Mouse (Mus musculus): Measurements from ENCODE around the gene Col16a1. TPM values are rescaled to one million over a fixed set of nuclear protein-coding genes. Genes with fewer than 3 reads are reported as not detected.

The Col16a1 gene
- polyA plus RNA-seq, 1 experiment from 2014 or later, result 26.2 TPM

DNA sequence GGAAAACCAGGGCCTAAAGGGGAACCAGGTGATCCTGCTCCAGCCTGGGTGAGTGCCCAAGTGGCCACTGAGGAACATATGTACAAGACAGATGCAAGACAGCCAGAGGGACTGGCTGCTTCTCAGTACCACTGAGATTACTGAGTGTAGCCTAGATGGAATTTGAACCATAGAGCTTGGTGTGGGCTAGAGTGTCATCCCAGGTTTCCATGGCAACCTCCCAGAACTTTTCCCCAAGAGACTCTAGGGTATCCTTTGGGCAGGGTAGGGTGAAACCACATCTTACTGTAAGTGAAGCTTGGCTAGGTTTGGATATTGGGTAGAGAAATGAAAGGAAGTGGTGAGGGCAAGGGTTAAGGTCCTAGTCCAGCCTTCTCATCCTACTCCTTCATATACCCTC is 13.3 kb downstream of the Col16a1 start:
- Histone ChIP-seq H3K9ac (replicated peaks; ENCODE audit: low read depth) (no peak overlapping the region), H3K27me3 (replicated peaks; ENCODE audit: insufficient read depth, low read length) (no peaks in the 10 kb centered on the region), H3K9me3 (ENCODE audit: low read length) (no peaks in the 10 kb centered on the region), H3K4me2 (replicated peaks; ENCODE audit: low read depth, low read length) (no peak overlapping the region), H3K27ac (ENCODE audit: low read length) (no peak overlapping the region), H3K4me3 (ENCODE audit: low read depth, low read length) (no peak overlapping the region), H3K4me1 (ENCODE audit: insufficient read depth, low read depth, low read length) (no peaks in the 10 kb centered on the region), H3K36me3 (ENCODE audit: insufficient read depth, low read length) (no peaks in the 10 kb centered on the region)
- DNase-seq (ENCODE audit: low spot score) (no peak), ATAC-seq (no peak)
- TF ChIP-seq CTCF (IDR thresholded peaks at IDR 0.05) (no peak), EP300 (IDR thresholded peaks at IDR 0.05) (no peak)

DNA sequence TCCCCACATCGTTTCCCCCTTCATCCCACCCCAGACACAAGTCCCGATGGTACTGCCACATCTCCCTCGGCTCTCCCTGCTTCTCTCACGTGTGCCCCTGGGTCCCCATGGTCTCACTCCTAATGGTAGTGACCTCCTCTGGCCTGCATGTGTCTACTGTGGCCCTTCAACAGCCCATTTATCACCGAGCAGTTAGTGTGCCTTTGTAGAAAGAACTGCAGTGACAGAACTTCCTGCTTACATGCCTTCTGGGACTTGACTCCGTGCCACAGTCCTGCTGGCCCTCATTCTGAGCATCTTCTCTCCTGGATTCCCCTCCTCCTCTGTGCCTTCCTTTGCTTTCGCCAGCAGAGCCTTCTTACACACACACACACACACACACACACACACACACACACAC is 15.6 kb downstream of the Col16a1 start:
- no peak overlapping the region for H3K4me3 ChIP-seq (ENCODE audit: low read depth, low read length)
- ATAC-seq (peak; percentile 38), DNase-seq (ENCODE audit: low spot score) (no peak)
- no peaks in the 10 kb centered on the region for H3K36me3 ChIP-seq (ENCODE audit: insufficient read depth, low read length)
- TF ChIP-seq CTCF (IDR thresholded peaks at IDR 0.05), result no peak
- no peak for TF ChIP-seq EP300 (IDR thresholded peaks at IDR 0.05)
- no peaks in the 10 kb centered on the region for H3K27me3 ChIP-seq (replicated peaks; ENCODE audit: insufficient read depth, low read length)
- 33% methylated on average over 7 of the region's 7 CpGs for WGBS
- H3K4me1 ChIP-seq (ENCODE audit: insufficient read depth, low read depth, low read length), result no peaks in the 10 kb centered on the region
- no peak overlapping the region for H3K9ac ChIP-seq (replicated peaks; ENCODE audit: low read depth)
- H3K9me3 ChIP-seq (ENCODE audit: low read length), result no peaks in the 10 kb centered on the region
- no peak overlapping the region for H3K27ac ChIP-seq (ENCODE audit: low read length)
- no peak overlapping the region for H3K4me2 ChIP-seq (replicated peaks; ENCODE audit: low read depth, low read length)

DNA sequence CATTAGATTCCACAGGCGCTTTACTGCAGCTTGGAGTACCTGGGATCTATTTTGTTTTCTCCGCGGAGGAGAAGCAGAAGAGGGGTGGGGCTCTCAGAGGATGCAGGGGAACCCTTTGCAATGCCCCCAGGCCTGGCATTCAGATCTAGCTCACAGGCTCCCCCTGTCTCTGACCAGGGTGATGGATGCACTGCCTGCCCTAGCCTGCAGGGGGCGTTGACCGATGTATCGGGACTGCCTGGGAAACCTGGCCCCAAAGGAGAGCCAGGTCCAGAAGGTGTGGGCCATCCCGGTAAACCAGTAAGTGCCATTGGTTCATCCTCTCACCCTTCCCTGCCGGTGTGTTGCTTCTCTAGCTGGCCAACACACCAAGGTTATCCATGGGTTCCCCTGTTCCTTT is 19.2 kb downstream of the Col16a1 start:
- Histone ChIP-seq H3K27ac (ENCODE audit: low read length) (no peak overlapping the region), H3K4me2 (replicated peaks; ENCODE audit: low read depth, low read length) (no peak overlapping the region), H3K9ac (replicated peaks; ENCODE audit: low read depth) (no peak overlapping the region), H3K27me3 (replicated peaks; ENCODE audit: insufficient read depth, low read length) (no peaks in the 10 kb centered on the region), H3K4me3 (ENCODE audit: low read depth, low read length) (no peak overlapping the region), H3K9me3 (ENCODE audit: low read length) (no peaks in the 10 kb centered on the region), H3K36me3 (ENCODE audit: insufficient read depth, low read length) (no peaks in the 10 kb centered on the region), H3K4me1 (ENCODE audit: insufficient read depth, low read depth, low read length) (no peaks in the 10 kb centered on the region)
- ATAC-seq (peak; percentile 43; the same call in 1 of the 2 replicates), DNase-seq (ENCODE audit: low spot score) (peak; percentile 60)
- TF ChIP-seq EP300 (IDR thresholded peaks at IDR 0.05) (no peak), CTCF (IDR thresholded peaks at IDR 0.05) (peak; percentile 91)
- WGBS, result 18% methylated on average over 8 of the region's 8 CpGs

DNA sequence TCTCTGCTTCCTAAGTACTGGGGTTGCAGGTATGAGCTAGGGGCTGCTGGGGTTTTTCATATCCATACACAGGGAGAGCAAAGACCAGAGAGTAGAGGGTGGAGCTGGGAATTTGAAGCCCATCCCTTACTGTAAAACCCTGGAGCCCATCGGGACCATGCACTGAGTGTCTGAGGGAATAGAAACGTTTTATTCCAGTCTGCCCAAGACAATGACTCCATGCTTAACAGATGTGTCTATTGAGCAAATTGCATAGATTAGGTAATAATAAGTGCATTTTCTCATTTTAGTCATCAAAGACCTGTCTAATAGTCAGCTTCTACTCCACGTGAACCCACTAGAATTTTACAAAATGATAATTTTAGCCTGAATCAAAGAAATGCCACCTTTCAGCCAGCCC is 22.9 kb downstream of the Col16a1 start:
- Histone ChIP-seq H3K4me2 (replicated peaks; ENCODE audit: low read depth, low read length) (no peak overlapping the region), H3K4me3 (ENCODE audit: low read depth, low read length) (no peak overlapping the region), H3K27ac (ENCODE audit: low read length) (no peak overlapping the region), H3K9ac (replicated peaks; ENCODE audit: low read depth) (no peak overlapping the region), H3K9me3 (ENCODE audit: low read length) (no peaks in the 10 kb centered on the region), H3K4me1 (ENCODE audit: insufficient read depth, low read depth, low read length) (no peaks in the 10 kb centered on the region), H3K27me3 (replicated peaks; ENCODE audit: insufficient read depth, low read length) (no peaks in the 10 kb centered on the region), H3K36me3 (ENCODE audit: insufficient read depth, low read length) (no peaks in the 10 kb centered on the region)
- DNase-seq (ENCODE audit: low spot score), result no peak
- no peak for ATAC-seq
- 61% methylated on average over 3 of the region's 3 CpGs for WGBS
- TF ChIP-seq EP300 (IDR thresholded peaks at IDR 0.05) (no peak), CTCF (IDR thresholded peaks at IDR 0.05) (no peak)

DNA sequence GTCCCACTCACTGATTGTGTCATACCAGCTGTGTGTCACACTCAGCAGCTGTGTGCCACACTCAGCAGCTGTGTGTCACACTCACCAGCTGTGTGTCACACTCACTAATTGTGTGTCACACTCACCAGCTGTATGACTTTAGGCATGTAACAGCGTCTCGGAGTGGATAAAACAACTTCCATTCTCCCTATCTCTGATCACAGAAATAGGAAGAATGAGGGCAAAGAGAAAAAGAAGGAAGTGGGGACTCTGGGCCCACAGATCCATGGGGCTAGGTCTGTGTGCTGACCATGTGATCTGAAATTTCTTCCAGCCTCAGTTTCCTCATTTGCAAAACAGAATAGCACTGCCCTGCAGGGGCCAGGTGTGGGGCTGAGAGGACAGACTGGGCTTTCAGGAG is 24.1 kb downstream of the Col16a1 start:
- Histone ChIP-seq H3K9ac (replicated peaks; ENCODE audit: low read depth) (no peak overlapping the region), H3K27me3 (replicated peaks; ENCODE audit: insufficient read depth, low read length) (no peaks in the 10 kb centered on the region), H3K9me3 (ENCODE audit: low read length) (no peaks in the 10 kb centered on the region), H3K27ac (ENCODE audit: low read length) (no peak overlapping the region), H3K4me2 (replicated peaks; ENCODE audit: low read depth, low read length) (no peak overlapping the region), H3K4me3 (ENCODE audit: low read depth, low read length) (no peak overlapping the region), H3K36me3 (ENCODE audit: insufficient read depth, low read length) (no peaks in the 10 kb centered on the region), H3K4me1 (ENCODE audit: insufficient read depth, low read depth, low read length) (no peaks in the 10 kb centered on the region)
- TF ChIP-seq CTCF (IDR thresholded peaks at IDR 0.05) (no peak), EP300 (IDR thresholded peaks at IDR 0.05) (no peak)
- ATAC-seq (no peak), DNase-seq (ENCODE audit: low spot score) (no peak)
- WGBS, result 76% methylated on average over 2 of the region's 2 CpGs

DNA sequence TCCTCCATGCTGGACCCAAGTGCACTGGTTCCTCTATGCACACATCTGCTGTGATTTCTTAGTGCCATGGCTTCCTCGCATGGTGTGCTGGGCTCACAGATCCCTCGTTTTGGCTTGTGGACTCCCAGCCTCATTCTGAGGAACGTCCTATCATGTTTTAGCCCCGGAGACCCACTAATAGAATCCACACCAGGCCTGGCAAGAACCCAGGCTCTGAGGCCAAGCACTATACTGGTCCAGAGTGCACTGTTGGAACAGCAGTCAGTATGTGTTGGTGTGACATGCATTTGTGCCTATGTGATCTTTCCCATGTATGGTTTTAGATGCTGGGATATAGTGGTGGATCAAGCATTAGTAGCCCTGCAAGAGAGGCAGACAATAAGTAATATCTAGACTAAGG is 25.7 kb downstream of the Col16a1 start:
- no peaks in the 10 kb centered on the region for H3K36me3 ChIP-seq (ENCODE audit: insufficient read depth, low read length)
- no peak for DNase-seq (ENCODE audit: low spot score)
- ATAC-seq, result no peak
- 89% methylated on average over 4 of the region's 4 CpGs for WGBS
- H3K9ac ChIP-seq (replicated peaks; ENCODE audit: low read depth), result no peak overlapping the region
- no peaks in the 10 kb centered on the region for H3K4me1 ChIP-seq (ENCODE audit: insufficient read depth, low read depth, low read length)
- no peak overlapping the region for H3K4me3 ChIP-seq (ENCODE audit: low read depth, low read length)
- no peak for TF ChIP-seq CTCF (IDR thresholded peaks at IDR 0.05)
- TF ChIP-seq EP300 (IDR thresholded peaks at IDR 0.05), result no peak
- no peaks in the 10 kb centered on the region for H3K9me3 ChIP-seq (ENCODE audit: low read length)
- H3K4me2 ChIP-seq (replicated peaks; ENCODE audit: low read depth, low read length), result no peak overlapping the region
- no peak overlapping the region for H3K27ac ChIP-seq (ENCODE audit: low read length)
- H3K27me3 ChIP-seq (replicated peaks; ENCODE audit: insufficient read depth, low read length), result no peaks in the 10 kb centered on the region

Measured in lung, postnatal 0 days (tissue).